Mouse (Mus musculus) Patski (cell line): Measurements from ENCODE around the gene Mat2a. TPM values are rescaled to one million over a fixed set of nuclear protein-coding genes. Genes with fewer than 3 reads are reported as not detected.
"Not testable (repeated sequence)": the region's sequence is repeated elsewhere in the genome, so short reads cannot be mapped to it uniquely, and the experiment has no call there.

Source experiments
- ATAC-seq: fragments of 100-300 bp; one replicate; pipeline ENCODE4 v1.8.0; 2021
- CTCF ChIA-PET: fragments of 350-600 bp; sonication (Branson Sonifier 250); formaldehyde crosslinking; loops from one replicate; lab custom pipeline; 2022; ENCODE audit warnings: inconsistent platforms; lab: Charles Lee
- POLR2A ChIA-PET: fragments of 350-600 bp; sonication (Branson Sonifier 250); formaldehyde crosslinking; loops from one replicate; lab custom pipeline; 2022; ENCODE audit warnings: antibody characterized with exemption, inconsistent platforms; lab: Charles Lee
- DNase-seq: peaks from one replicate; pipeline ENCODE4 v3.0.0-alpha.2; 2011; ENCODE audit warnings: low read depth, low spot score
- H3K27me3 ChIP-seq: fragments of 371-371 bp; one replicate; pipeline ENCODE4 v1.5.1; 2021
- CTCF ChIP-seq: fragments of 100-300 bp; IDR thresholded peaks from one replicate; pipeline ENCODE4 v1.5.1; 2021
- in situ Hi-C: fragments of 300-500 bp; cut with MboI; formaldehyde crosslinking; loops from 3 replicates; pipeline ENCODE4 v1.11.1; 2018; ENCODE audit warnings: low pct_unique_long_range_greater_than_20kb, mixed read lengths
- polyA plus RNA-seq: library from polyadenylated mRNA; unstranded; gene quantifications from one replicate; pipeline ENCODE4 v1.2.3, GENCODE M21; 2021

Mat2a gene
- 181 TPM for polyA plus RNA-seq

- H3K27me3 ChIP-seq: no peaks in the 10 kb centered on the region
- peak; percentile 81 for ATAC-seq
- ChIA-PET POLR2A (interaction anchor here (0.6 to 3.0 kb wide), 6 partner anchors 9 to 104 kb away, joined by 3 to 17 read pairs (median 4); no protein-coding TSS in a partner anchor), CTCF (interaction anchor here (1.1 to 1.8 kb wide), 5 partner anchors 14 to 95 kb away, joined by 3 to 5 read pairs (median 4); no protein-coding TSS in a partner anchor)
- no peak for TF ChIP-seq CTCF
- in situ Hi-C loops: no loop called here
- peak; percentile 66 for DNase-seq
These were observed at the start of gene Mat2a for GRCm38 (mm10) chr6:72439355-72440185. Mat2a (minus strand) TSS chr6:72439558.

DNA sequence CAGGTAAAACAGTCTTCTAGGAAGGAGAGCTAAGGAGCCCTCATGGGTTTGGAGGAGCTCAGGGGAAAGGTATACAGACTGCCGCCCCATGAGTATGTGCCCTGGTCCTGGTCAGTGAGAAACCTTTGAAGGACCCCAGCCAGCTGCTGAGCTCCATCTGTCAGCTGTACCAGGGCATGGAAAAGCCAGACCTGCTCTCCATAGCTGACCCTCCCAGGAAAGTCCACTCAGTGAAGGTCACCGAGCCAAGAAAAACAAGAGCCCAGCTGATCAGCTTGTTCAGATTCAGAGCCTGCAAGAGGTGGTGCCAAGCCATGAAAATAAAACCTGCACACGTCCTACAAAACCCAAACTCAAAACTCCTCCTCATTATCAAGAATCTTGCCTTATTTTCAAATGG, 49.5 kb upstream of the Mat2a start:
- in situ Hi-C loops: no loop called here
- ChIA-PET POLR2A (interaction anchor here (0.6 kb wide), 1 partner anchor 19 kb away, joined by 4 read pairs; no protein-coding TSS in a partner anchor), CTCF (interaction anchor here (0.8 to 1.3 kb wide), 2 partner anchors 14 to 18 kb away, joined by 3 to 4 read pairs; no protein-coding TSS in a partner anchor)
- ATAC-seq (no peak), DNase-seq (no peak)
- no peak for TF ChIP-seq CTCF
- H3K27me3 ChIP-seq: no peaks in the 10 kb centered on the region

GRCm38 (mm10) chr6:72487282-72487681, 47.9 kb upstream of the Mat2a start:
- ChIA-PET POLR2A (no interaction called here), CTCF (no interaction called here)
- DNase-seq: no peak
- in situ Hi-C loops: no loop called here
- TF ChIP-seq CTCF: no peak
- no peak for ATAC-seq
- no peaks in the 10 kb centered on the region for H3K27me3 ChIP-seq

- TF ChIP-seq CTCF: no peak
- CTCF ChIA-PET: no interaction called here
- H3K27me3 ChIP-seq: no peaks in the 10 kb centered on the region
- ATAC-seq (no peak), DNase-seq (no peak)
- in situ Hi-C loops: no loop called here
- POLR2A ChIA-PET: no interaction called here
These were observed 46.9 kb upstream of the Mat2a start for GRCm38 (mm10) chr6:72486307-72486706.

- in situ Hi-C loops: no loop called here
- H3K27me3 ChIP-seq: no peaks in the 10 kb centered on the region
- ATAC-seq: no peak
- TF ChIP-seq CTCF: no peak
- no peak for DNase-seq
- ChIA-PET CTCF (no interaction called here), POLR2A (no interaction called here)
These were observed 45.5 kb upstream of the Mat2a start for GRCm38 (mm10) chr6:72484887-72485286.

GRCm38 (mm10) chr6:72482156-72482555, 42.8 kb upstream of the Mat2a start:
- ChIA-PET CTCF (no interaction called here), POLR2A (no interaction called here)
- DNase-seq (no peak), ATAC-seq (no peak)
- TF ChIP-seq CTCF: no peak
- no peaks in the 10 kb centered on the region for H3K27me3 ChIP-seq
- in situ Hi-C loops: no loop called here

DNA sequence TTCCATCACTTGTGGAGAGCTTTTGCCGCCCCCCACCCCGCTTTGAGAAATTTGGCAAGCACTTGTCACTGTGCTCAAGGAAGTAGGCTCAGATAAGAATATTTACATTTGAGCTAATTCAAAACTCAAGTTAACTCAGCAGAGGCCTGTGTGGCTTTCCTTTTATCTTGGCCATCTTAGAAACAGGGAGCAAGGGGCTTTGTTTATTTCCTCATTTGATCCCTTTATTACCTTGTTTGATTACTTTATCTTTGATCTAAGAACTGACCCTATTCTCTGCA, 41.0 kb upstream of the Mat2a start:
- ATAC-seq: no peak
- CTCF ChIA-PET: interaction anchor here (1.8 kb wide), 1 partner anchor 11 kb away, joined by 5 read pairs; no protein-coding TSS in a partner anchor
- POLR2A ChIA-PET: no interaction called here
- no peak for TF ChIP-seq CTCF
- in situ Hi-C loops: no loop called here
- H3K27me3 ChIP-seq: no peaks in the 10 kb centered on the region
- DNase-seq: no peak

DNA sequence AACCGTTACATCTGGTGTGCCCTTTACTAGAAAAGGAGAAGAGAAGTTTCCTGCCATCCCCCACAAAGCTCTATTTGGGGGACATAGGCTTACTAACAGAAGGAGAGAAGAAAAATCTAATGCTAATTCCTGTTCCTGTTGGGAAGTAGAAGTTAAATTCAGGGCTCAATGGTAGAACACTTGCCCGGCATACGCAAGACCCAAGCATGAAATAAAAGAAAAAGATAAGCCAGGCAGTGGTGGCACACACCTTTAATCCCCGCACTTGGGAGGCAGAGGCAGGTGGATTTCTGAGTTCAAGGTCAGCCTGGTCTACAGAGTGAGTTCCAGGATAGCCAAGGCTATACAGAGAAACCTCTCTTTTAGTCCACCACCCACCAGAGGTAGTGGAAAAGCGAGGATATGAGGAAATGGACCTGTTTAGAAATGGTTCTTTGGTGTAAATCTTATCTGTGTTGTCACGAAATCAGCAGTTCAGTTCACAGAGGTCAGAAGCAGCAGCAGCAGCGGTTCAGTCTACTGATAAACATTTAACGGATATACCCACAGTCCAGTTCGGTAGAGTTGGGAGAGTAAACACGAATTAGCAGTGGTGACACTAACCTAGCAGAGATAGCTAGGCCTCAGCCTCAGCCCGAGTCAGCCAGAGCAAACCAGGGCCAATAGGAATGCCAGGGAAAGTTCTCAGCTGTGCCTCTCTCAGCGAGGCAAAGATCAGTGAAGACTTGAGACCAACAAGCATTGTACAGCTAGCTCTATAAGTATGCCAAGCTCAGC, 40.5 kb upstream of the Mat2a start:
- in situ Hi-C loops: no loop called here
- ATAC-seq (no peak), DNase-seq (no peak)
- H3K27me3 ChIP-seq: no peaks in the 10 kb centered on the region
- POLR2A ChIA-PET: no interaction called here
- CTCF ChIA-PET: interaction anchor here (1.8 kb wide), 1 partner anchor 11 kb away, joined by 5 read pairs; no protein-coding TSS in a partner anchor
- TF ChIP-seq CTCF: no peak

GRCm38 (mm10) chr6:72478691-72479090, 39.3 kb upstream of the Mat2a start:
- in situ Hi-C loops, ATAC-seq, H3K27me3 ChIP-seq, POLR2A ChIA-PET, DNase-seq, CTCF ChIA-PET: not testable (repeated sequence)

GRCm38 (mm10) chr6:72477621-72478020, 38.3 kb upstream of the Mat2a start:
- ChIA-PET CTCF (interaction anchor here (1.6 kb wide), 1 partner anchor 16 kb away, joined by 5 read pairs; no protein-coding TSS in a partner anchor), POLR2A (no interaction called here)
- in situ Hi-C loops: no loop called here
- TF ChIP-seq CTCF: no peak
- ATAC-seq (no peak), DNase-seq (no peak)
- H3K27me3 ChIP-seq: no peaks in the 10 kb centered on the region
